Mouse (Mus musculus) liver, embryonic 14.5 days (tissue): ENCODE data around the gene Hrh3. TPM values are rescaled to one million over a fixed set of nuclear protein-coding genes. Genes with fewer than 3 reads are reported as not detected.

Experiments
- ATAC-seq: fragments of 200-750 bp; cut with Nextera tagmentation; 2 replicates; pipeline ENCODE4 v1.8.0; 2017; ENCODE audit warnings: moderate number of reproducible peaks, mild to moderate bottlenecking, moderate library complexity; ENCODE audit not compliant: insufficient read depth
- DNase-seq, 3 experiments: peaks; one replicate each; pipeline ENCODE4 v3.0.0-alpha.2; 2012 to 2013; ENCODE audit warnings: low read depth in 3 of 3, low spot score in 3 of 3
- H3K27ac ChIP-seq: fragments of 300-500 bp; sonication (generic); 2 replicates; pipeline ENCODE4 v1.5.1; 2014; ENCODE audit warnings: moderate library complexity, mild to moderate bottlenecking, control low read depth, inconsistent platforms
- H3K27me3 ChIP-seq: fragments of 300-500 bp; sonication (generic); 2 replicates; pipeline ENCODE4 v1.6.1; 2014; ENCODE audit warnings: mild to moderate bottlenecking, low read length, moderate library complexity; ENCODE audit not compliant: control insufficient read depth, insufficient read depth
- H3K36me3 ChIP-seq: fragments of 300-500 bp; sonication (generic); replicated peaks from 2 replicates; pipeline ENCODE4 v1.6.1; 2014; ENCODE audit warnings: low read depth; ENCODE audit not compliant: control insufficient read depth, insufficient read depth
- H3K4me1 ChIP-seq, 2 experiments: fragments of 200-500 bp in 1 of 2; fragments of 300-500 bp in 1 of 2; sonication (generic) in 1 of 2; replicated peaks; 2 replicates each; pipeline ENCODE4 v1.6.1; 2012 to 2014; ENCODE audit warnings: antibody characterized with exemption in 1 of 2, inconsistent platforms in 1 of 2, low read length in 1 of 2; ENCODE audit not compliant: control insufficient read depth in 2 of 2, insufficient read depth in 2 of 2
- H3K4me2 ChIP-seq: fragments of 300-500 bp; sonication (generic); 2 replicates; pipeline ENCODE4 v1.6.1; 2014; ENCODE audit warnings: low read depth, mild to moderate bottlenecking, control low read depth, moderate library complexity
- H3K4me3 ChIP-seq, 2 experiments: fragments of 200-500 bp in 1 of 2; fragments of 300-500 bp in 1 of 2; sonication (generic) in 1 of 2; 2 replicates each; pipeline ENCODE4 v1.5.1; 2012 to 2014; ENCODE audit warnings: low read depth in 2 of 2, low read length in 2 of 2, mild to moderate bottlenecking in 2 of 2, control low read depth in 1 of 2, inconsistent platforms in 1 of 2, moderate library complexity in 1 of 2; ENCODE audit not compliant: insufficient read depth in 1 of 2
- H3K9ac ChIP-seq: fragments of 300-500 bp; sonication (generic); replicated peaks from 2 replicates; pipeline ENCODE4 v1.6.1; 2014; ENCODE audit warnings: mild to moderate bottlenecking, control low read depth, moderate library complexity
- H3K9me3 ChIP-seq: fragments of 300-500 bp; sonication (generic); 2 replicates; pipeline ENCODE4 v1.6.1; 2016; ENCODE audit warnings: low read length, mixed read lengths; ENCODE audit not compliant: control insufficient read depth
- CTCF ChIP-seq: IDR thresholded peaks from 2 replicates; pipeline ENCODE4 v1.5.1; 2016; ENCODE audit warnings: antibody characterized with exemption, low read depth, control low read depth
- EP300 ChIP-seq: IDR thresholded peaks from 2 replicates; pipeline ENCODE4 v1.6.1; 2016; ENCODE audit warnings: antibody characterized with exemption, low read depth
- WGBS: fragments of 180-500 bp; shearing (Covaris S2); extraction: QIAGEN DNeasy Blood & Tissue Kit; methylation state at CpG from one replicate; pipeline ENCODE4 v1.1.7; 2014; ENCODE audit not compliant: insufficient replicate concordance; 5-methylcytosine and 5-hydroxymethylcytosine counted together
- polyA plus RNA-seq, 2 experiments: library from polyadenylated mRNA; depleted of rRNA in 1 of 2; stranded (reverse) in 1 of 2; unstranded in 1 of 2; fragments of >200 nt; fragmentation: Nextera tagmentation in 1 of 2; extraction: Ambion mirVana in 1 of 2; gene quantifications; 2 replicates each; pipeline versions ENCODE4 v1.2.1 to v1.2.3; 2012 to 2014

Hrh3 gene
- polyA plus RNA-seq, 2 experiments, result not detected

DNA sequence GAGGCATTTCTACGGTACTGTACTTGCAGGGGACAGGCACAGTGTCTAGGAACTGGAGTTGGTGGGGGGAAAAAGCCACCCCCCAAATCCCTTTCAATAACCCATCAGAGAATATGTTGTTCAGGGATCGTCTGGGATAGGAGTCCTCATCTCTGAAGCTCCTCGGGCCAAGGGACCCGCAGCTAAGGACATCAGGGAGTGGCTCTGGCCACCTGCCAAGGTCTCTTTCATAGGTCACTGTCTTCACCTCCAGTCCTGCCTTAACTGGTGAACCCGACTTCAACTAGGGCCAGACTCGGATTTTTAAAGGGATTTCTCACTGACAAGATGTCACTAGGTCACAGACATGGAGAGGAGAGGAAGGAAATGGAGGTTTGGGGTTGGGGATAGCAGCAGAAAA, 4.0 kb upstream of the Hrh3 start:
- no peak overlapping the region for H3K4me3 ChIP-seq
- H3K9ac ChIP-seq, result no peak overlapping the region
- DNase-seq (no peak), ATAC-seq (no peak)
- TF ChIP-seq CTCF (no peak), EP300 (no peak)
- H3K36me3 ChIP-seq, result no peaks in the 10 kb centered on the region
- H3K9me3 ChIP-seq, result no peaks in the 10 kb centered on the region
- 32% methylated on average over 6 of the region's 6 CpGs for WGBS
- peaks cover 28% of the 10 kb centered on the region for H3K27me3 ChIP-seq
- no peaks in the 10 kb centered on the region for H3K4me1 ChIP-seq
- no peak overlapping the region for H3K4me2 ChIP-seq
- no peak overlapping the region for H3K27ac ChIP-seq

DNA sequence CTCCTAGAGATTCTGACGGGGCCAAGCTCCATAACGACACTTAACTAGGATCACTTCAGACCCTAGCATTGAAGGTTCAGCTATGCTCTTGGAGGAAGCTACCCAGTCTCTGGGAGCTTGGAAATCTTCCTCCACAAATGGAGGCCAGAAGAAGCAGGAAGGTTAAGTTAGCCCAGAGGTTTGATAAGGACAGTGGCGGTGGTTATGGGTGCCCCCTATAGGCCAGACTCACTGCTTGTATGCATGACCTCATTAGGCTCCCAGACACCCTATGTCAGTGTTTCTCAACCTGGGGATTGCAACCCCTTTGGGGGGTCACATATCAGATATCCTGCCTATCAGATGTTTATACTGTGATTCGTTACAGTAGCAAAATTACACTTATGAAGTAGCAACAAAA, 2.8 kb upstream of the Hrh3 start:
- WGBS, result 50% methylated on average over 4 of the region's 4 CpGs
- no peak overlapping the region for H3K9ac ChIP-seq
- H3K27me3 ChIP-seq, result peaks cover 40% of the 10 kb centered on the region
- no peaks in the 10 kb centered on the region for H3K36me3 ChIP-seq
- no peak overlapping the region for H3K4me2 ChIP-seq
- ATAC-seq (no peak), DNase-seq (no peak)
- H3K9me3 ChIP-seq, result no peaks in the 10 kb centered on the region
- no peaks in the 10 kb centered on the region for H3K4me1 ChIP-seq
- no peak overlapping the region for H3K4me3 ChIP-seq
- H3K27ac ChIP-seq, result no peak overlapping the region
- TF ChIP-seq CTCF (peak; percentile 57), EP300 (no peak)

DNA sequence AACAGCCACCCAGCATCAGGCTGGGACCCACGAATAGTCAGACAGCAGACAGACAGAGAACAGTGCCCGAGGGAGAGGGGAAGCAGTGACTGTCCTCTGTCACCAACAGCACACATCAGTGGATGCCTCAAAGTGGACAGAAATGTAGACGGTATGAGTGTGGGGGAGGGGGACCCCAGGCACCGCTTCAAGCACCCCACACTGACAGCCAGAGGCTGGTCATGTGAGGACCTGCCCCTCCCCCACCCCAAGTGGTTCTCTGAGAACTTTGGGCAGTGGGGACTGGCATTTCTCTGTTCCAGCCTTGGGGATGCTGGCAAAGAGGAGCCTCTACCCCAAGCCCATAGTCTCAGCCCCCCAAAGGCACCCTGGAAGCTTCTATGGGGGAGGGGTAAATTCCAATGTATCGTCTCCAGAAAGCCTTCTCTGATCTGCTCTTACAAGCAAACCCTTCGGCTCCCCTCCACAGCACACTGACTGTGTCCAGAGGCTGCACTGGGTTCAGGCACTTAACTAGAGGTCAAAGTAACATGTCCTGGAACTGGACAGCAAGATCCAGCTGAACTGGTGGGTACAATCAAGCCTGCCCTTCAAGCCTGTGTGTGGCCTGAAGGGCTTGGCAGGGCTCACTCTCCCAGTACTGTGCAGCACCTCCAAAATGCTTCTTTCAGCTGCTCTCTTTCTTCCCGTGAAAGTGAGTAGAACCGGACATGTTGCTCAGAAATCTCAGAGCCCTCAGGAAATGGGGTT, 1.3 kb upstream of the Hrh3 start:
- no peak overlapping the region for H3K4me3 ChIP-seq
- H3K9me3 ChIP-seq, result no peaks in the 10 kb centered on the region
- 35% methylated on average over 8 of the region's 8 CpGs for WGBS
- no peak for DNase-seq
- H3K9ac ChIP-seq, result no peak overlapping the region
- no peak overlapping the region for H3K4me2 ChIP-seq
- H3K36me3 ChIP-seq, result no peaks in the 10 kb centered on the region
- no peak for ATAC-seq
- H3K27ac ChIP-seq, result no peak overlapping the region
- no peak for TF ChIP-seq EP300
- no peak for TF ChIP-seq CTCF
- no peaks in the 10 kb centered on the region for H3K4me1 ChIP-seq
- peaks cover 55% of the 10 kb centered on the region for H3K27me3 ChIP-seq

DNA sequence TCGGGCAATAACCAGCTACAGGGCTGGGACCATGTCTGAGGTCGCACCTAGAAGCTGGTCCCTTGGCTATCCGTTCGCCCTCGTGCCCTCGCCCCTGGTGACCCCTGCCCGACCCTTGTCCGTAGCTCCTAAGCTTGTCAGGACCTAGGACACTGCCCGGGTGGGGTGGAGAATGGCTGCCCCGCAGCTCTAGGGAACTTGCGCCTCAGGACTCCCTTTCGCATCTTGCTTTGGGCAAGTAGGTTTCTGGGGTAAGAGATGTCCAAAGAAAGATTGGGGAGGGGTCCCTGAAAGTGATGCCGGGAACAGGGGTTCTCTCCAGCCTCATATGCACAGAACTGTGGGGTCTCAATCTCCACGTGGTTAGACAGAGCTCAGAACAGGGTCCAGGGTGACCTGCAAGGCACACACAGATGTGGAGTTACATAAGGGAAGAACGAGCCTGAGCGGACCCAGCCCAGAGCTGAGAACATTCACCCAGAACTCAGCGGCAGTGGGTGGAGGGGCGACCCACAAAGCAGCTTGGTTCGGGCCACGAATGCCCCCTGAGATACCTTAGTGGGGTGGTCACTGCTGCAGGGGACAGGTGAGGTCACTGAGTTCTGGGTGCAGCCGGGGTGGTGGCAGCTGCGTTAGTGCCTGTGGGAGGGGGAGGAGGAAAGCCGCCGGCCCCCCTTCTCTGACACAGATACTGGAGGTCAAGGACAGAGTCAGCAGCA, 530 bp upstream of the Hrh3 start:
- Histone ChIP-seq H3K27ac (no peak overlapping the region), H3K27me3 (peaks cover 62% of the 10 kb centered on the region), H3K4me3 (no peak overlapping the region; a peak in 1 of 4 replicates), H3K36me3 (no peaks in the 10 kb centered on the region), H3K4me2 (peak overlapping the region; percentile 60), H3K4me1 (no peaks in the 10 kb centered on the region), H3K9me3 (no peaks in the 10 kb centered on the region), H3K9ac (no peak overlapping the region)
- ATAC-seq, result peak; percentile 34
- DNase-seq, result no peak
- 9% methylated on average over 24 of the region's 24 CpGs for WGBS
- TF ChIP-seq EP300 (no peak), CTCF (no peak)
